Mouse (Mus musculus) cerebellum, postnatal 36 days (tissue): Measurements from ENCODE around the gene Pdzd7.

Experiments used
- DNase-seq, 2 experiments: peaks; one replicate each; pipeline ENCODE4 v3.0.0; 2021 to 2022; ENCODE audit warnings: mixed read lengths in 2 of 2

Gene Pdzd7

DNA sequence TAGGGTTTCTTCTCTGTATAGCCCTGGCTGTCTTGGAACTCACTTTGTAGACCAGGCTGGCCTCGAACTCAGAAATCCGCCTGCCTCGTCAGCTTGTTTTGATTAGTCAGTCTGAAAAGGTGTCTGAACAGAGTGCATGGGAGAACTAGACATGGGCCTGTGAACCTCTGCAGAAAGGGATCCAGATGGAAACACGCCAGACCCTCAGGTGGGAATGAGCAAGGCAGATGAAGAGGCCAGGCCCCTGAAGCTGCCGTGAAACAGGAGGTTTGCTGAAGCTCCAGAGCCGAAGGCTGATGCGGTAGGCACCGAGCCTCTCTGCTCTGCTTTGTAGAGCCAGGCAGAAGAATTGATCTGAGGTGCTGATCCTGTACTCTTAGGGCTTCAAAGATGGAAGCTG, 33.3 kb downstream of the Pdzd7 start:
- no peak for DNase-seq

DNA sequence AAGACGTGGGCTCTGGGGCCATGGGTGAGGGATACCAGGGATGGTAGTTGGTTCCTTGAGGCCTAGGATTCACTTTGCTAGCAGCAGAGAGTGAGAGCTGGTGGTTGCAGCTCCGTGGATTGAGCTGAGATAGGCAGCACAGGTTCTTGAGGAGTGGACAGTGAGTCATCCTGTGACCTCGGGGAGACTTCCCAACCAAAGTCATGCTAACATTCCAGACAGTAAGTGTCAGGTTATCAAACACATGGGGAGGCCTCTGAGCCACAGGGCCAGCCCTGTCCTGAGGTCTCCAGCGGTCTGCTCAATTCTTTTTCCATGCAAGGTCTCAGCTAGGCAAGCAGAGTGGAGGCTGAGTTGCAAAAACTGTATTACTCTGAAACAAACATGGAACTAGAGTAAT, 34.9 kb downstream of the Pdzd7 start:
- DNase-seq, result no peak

DNA sequence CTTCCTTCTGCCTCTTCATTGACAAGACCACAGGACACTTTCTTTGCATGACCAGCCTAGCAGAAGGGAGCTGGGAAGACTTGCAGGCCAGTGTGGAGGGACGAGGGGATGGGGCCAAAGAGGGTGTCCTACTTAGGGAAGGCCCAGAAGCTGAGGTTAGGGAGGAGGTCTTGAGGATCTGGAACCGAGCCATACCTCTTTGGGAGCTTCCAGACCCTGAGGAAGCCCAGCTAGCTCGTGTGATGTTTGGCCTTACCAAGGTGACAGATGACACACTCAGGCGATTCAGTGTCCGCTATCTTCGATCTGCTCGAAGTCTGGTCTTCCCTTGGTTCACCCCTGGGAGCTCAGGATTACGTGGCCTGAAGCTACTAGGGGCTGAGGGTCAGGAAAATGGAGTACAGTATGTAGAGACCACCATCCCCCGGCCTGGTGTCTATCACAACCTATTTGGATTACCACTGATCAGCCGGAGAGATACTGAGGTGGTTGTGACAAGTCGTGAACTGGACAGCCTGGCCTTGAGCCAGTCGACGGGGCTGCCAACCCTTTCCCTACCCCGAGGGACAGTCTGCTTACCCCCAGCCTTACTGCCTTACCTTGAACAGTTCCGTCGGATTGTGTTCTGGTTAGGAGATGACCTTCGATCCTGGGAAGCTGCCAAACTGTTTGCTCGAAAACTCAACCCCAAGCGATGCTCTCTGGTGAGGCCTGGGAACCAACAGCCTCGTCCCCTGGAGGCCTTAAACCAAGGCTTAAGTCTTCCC, 37.9 kb downstream of the Pdzd7 start:
- DNase-seq, result no peak

DNA sequence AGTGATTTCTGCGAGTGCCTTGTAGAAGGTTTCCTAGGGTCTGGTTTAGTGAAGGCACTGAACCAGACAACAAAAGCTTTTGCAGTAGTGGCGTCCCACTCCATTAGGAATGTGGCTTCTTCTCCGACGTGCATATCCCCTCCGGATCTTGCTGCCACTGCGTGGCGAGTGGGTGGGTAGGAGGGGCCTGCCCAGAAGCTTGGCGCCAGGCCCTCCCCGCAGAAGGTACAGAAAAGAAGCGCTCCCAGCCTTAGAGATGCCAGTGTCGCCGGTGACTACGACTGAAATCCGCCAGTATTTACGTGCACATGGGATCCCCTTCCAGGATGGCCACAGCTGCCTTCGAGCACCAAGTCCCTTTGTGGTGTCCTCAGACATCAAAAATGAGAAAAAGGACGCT, 38.5 kb downstream of the Pdzd7 start:
- DNase-seq, result no peak

DNA sequence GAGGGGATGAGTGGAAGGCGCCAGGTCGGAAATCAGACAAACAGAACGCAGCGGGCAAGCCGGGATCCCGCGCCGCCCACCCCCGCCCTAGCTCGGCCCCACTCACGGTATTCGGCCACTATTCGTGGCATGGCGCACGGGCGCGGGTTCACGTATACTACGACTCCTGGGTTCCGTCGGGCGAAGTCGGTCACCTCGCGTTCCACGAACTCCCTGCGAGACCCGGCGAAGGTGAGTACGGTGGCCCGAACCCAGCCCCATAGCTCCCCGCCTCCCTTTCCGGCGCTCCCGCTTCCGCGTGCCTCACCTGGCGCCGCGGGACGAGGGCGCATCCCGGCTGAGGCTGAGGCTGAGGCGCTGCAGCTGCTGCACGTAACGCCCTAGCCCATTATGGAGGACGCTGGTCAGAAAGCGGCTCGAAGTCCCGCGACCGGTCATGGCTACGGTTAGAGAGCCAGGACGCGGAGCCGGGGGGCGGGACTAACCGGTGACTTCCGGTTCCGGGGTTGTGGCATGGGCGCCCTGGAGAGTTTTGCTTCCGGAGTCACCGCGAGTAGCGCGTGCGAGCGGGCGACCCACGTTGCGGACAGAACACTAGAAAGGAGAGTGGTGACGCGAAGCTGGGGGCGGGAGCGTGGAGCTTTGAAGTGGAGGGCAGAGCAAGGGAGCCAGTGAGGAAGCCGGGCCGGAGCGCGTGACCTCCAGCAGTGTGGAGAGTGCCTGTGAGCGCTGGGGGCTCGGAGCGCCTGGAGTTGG, 39.4 kb downstream of the Pdzd7 start, which contains the start of gene Mrpl43:
TSS of gene Mrpl43 (minus strand) at position 486 of the 756 bp plus-strand sequence.
- DNase-seq, result peak; percentile 98

DNA sequence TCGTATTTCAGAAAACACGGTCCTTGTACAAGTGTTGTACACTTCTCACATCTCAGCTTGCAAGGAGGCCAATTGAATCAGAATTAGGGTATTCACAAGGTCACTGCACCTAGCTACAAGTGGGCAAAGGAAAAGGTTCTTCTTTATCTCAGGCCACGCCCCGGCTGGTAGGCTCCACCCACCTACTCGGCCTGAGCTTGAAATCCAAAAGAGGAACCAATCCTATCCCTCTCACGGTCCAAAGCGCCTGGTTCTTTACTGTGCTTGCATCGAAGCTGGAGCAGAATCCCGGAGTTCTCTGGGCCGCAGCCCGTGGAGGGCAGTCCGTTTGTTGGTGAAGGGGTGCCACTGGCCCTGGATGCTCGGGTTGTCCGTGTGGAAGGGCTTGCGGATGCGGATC, 40.1 kb downstream of the Pdzd7 start, which contains the start of gene Twnk:
TSS of gene Twnk (plus strand) at position 220 of the 400 bp plus-strand sequence.
- no peak for DNase-seq

DNA sequence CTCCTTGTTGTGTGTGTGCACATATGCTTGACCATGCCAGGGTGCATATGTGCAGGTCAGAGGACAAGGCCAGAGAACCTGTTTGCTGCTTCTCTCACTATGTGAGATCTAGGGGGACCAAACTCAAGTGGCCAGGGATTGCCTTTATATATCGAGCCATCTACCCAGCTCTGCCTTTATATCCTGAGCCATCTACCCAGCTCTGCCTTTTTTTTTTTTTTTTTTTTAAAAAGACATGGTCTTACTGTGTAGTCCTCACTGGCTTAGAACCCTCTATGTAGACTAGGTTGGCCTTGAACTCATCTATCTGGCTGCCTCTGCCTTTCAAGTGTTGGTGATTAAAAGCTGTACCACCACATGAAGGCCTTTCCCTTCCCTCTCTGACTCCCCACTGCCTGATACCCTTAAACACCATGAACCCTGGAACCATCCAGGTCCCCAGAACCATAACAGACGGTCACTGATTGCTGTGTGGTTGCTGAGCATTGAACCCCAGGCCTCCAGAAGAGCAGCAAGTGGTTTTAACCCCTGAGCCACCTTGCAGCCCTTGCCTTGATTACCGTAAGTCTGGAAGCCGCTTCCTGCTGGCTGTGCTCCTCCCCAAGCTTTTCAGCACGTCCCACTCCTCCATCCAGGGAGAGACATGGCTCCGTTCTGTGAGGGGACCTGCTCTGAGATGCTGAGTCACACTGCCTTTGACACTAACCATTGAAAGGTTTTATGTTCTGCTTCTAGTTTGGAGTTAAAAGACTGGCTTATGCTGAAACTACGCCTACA, 41.6 kb downstream of the Pdzd7 start:
- no peak for DNase-seq

DNA sequence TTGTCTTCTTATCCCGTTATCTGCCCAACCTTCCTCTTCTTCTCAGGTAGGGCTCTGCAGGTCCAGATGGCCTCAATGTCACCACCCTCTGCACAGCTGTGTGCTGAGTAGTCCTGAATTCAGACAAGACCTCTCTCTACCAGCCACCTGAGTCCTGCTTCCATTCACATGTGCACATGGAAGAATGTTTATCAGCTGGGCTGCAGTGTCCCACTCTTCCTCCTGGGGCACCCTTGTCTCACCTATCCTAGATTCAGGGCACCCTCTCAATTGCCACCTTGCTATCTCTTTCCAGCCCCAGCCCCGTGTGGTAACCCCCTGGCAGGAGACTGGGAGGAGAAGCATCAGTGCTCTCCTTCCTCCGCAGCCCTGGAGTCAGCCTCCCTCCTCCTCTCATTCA, 43.2 kb downstream of the Pdzd7 start:
- DNase-seq, result peak in 1 of 2 experiments; percentile 19

DNA sequence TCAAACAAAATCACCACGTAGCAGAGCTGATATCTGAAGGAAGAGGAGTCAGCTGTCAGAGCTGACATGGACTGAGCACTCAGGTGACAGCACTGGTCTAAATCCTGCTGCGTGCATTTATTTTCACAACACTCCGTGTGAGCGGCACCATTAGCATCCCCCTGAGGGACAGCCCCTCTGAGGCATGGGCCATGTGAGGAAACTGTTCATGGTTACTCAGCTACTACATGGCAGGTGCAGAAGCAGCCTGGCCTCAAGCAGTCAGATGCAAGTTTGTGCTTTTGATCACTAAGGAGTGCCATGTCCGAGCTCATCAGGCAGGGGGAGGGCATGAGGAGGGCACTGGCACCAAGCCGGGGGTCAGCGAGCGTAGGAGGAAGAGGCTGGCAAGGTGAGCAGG, 45.9 kb downstream of the Pdzd7 start:
- no peak for DNase-seq

DNA sequence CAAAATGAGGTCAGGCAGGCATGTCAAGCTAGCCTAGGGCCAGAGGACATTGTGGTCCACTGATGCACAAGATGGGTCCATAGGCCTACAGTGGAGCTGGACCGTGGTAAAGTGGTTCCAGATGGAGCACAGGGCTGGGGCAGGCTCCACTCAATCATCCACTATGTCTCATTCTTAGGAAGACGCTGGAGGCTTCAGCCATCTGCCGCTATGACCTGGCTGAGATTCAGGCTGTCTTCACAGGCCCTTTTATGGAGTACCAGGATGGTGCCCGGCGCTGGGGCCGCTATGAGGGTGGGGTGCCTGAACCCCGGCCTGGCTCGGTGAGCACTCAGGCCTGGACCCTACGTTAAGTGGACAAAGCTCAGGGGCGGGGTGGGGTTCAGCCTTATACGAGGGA, 47.7 kb downstream of the Pdzd7 start:
- DNase-seq, result no peak

DNA sequence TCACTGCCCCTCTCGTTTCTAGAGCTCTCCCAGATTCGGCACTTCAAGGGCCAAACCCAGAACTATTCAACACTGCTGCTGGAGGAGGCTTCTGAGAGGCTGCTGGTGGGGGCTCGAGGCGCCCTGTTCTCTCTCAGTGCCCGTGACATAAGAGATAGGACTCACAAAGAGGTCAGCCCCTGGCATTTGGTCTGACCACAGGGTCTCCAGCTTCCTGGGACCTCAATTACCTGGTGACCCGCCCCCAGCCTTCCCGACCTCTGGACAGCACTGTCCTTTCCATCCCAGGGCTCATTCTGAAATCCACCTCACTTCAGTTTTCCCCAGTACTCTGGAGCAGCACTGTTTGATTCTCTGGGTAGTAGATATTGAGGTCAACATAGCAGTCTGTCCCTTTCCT, 52.8 kb downstream of the Pdzd7 start:
- no peak for DNase-seq

DNA sequence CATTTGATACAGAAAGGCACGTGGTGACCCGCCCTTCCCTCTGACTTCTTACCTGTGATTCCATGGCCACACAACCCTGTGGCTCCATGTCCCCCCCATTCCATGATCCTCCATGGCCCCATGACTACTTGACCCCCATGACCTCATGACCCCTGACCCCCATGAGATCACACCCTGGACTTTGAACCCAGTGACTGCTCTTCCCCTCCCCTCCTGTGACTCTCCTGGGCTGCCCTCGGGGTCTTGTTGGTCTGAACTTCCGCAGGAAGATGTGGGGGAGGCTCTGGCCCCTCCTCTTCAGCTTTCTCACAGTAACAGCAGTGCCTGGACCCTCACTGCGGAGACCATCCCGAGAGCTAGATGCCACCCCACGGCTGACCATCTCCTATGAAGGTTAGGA, 53.3 kb downstream of the Pdzd7 start:
- DNase-seq, result no peak

DNA sequence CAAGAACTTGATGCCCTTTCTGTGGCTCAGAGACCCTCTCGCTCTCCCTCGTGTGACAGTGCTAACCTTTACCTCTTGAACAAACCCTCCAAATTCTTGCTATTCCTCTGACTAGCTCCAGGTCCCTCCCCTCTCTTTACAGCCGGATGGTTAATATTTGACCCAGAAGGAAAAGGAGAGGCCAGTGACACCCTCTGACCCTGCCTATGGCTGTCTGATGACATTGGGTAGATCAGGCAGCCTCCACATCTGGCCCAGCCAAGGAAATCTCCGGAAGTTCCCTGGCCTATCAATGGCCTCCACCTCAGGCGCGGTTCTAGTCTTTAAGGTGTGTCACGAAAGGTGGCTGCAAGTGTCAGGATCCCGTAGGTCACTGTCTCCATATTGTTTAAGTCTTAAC, 54.5 kb downstream of the Pdzd7 start:
- DNase-seq, result no peak

DNA sequence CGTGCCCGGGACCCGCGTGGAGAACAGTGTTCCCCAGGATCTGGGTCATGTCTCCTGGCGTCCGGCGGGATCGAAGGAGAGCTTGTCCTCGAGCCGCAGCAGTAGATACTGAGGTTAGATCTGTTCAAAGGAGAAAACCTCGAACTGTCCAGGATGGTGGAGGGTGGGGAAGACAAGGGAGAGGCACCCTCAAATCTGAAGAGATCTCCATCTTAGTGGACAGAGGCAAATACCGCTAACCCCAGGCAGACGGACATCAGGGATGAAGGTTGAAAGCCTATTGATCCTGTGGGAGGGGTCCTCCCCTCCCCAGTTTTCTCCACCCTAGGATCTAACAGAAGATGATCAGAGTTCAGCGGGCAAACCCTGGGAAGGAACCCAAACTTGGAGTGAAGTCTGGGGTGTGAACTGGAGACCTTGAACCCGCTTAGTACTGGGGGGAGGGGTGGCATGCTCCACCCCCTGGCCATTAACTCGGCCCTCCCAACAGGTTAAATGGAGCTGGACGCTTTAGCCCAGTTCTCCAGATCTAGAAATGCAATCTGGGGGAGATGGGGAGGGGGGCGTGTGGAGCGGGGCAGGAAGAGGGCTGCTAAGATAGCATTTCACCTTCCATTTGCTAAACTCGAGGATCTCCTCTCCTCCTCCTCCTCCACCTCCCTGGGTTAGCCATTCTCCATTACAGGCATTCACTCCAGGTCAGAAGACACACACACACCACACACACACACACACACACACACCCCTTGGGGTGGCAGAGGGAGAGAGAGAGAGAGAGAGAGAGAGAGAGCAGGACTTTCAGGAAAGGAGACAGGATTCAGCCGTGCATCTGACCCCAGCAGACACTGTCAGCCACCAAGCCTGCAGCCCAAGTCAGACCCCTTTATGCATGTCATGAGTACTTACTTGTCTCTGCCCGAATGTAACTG, 55.7 kb downstream of the Pdzd7 start:
- DNase-seq, result peak in 1 of 2 experiments; percentile 31

DNA sequence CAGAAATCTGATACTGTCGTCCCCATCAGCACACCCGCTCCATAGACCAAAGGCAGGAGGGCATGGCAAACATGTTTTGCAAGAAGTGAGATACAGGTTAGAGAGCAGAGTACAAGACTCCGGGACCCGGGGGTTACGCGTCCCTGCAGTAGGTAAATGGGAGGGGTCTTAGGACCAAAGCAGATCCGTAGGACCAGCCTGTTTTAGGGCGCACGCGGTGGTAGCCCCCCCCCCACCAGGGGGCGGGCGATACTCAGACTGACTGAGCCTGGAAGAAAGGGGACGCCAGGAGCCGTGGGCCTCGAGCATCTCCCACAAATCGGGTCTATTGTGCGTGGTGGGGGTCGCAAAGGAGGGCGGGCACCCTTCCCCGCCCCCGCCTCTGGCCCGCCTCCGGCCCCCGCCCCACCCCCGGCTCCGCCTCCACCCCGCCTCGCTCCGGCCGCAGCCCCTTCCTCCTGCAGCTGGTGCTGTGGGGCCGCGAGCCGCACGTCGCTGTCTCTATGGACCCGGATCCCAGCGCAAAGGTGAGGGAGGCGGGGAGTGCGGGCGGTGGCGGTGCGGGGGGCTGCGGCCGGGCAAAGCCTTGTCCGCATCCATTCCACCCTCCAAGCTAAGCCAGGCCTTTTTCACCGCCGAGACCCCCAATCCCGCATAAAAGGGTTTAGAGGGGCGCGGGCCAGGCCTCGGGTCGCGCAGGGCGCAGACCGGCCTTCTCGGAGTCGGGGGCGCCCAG, 56.5 kb downstream of the Pdzd7 start, which contains the start of gene Sema4g:
TSS of gene Sema4g (plus strand) at position 271 of the 736 bp plus-strand sequence.
- peak; percentile 29 to 49 for DNase-seq

DNA sequence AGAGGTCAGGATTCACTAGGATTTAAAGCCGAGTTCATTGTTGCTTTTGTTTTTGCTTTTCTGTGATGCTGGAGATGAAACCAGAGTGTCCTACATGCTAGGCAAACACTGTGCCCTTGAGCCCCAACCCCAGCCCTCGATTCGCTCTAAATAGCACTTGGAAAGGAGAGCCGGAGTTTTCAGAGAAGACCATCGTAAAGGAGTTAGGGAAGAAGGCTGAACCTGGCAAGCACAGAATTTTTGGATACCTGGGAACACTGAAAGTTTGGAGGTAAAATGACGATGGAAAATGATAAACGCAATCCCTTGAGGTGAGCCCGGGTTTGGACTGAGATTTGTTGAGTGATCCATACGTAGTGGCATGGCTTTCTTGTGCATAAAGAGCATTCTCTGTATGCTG, 57.2 kb downstream of the Pdzd7 start:
- no peak for DNase-seq

DNA sequence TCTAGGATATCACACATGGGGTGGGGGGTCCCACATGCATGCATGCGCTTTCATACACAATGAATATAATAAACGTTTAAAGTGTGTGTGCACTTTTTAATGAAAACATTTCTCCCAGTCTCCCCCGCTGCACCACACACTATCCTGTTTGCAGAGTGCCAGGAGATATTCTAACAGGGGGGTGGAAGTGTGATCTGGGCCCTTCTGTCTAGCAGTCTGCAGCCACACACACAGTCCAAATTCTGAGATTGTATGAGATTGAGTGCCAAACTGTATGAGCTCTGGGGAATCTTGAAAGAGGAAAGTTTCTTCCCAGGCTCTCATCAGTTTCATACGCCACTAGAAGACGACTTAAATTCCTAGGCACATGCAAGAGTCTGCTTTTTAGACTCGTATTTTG, 57.7 kb downstream of the Pdzd7 start:
- no peak for DNase-seq

DNA sequence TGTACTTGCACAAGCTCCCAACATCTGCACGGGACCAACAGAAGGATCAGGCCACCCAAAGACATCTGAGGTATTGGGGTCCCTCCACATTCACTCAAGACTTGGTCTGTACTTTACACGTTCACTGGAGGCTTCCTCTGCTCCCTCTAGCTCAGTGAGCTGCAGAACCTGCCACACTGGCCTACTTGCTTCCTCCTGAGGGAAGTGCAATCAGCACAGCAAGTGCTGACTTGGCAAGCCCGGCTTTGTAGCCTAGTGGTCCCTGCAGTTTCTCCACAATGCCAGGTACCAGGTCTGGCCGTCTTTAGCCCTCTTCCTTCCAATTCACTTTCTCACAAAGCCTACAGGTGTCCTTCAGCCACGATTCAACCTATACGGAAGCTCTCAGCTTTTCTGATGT, 58.5 kb downstream of the Pdzd7 start:
- no peak for DNase-seq

DNA sequence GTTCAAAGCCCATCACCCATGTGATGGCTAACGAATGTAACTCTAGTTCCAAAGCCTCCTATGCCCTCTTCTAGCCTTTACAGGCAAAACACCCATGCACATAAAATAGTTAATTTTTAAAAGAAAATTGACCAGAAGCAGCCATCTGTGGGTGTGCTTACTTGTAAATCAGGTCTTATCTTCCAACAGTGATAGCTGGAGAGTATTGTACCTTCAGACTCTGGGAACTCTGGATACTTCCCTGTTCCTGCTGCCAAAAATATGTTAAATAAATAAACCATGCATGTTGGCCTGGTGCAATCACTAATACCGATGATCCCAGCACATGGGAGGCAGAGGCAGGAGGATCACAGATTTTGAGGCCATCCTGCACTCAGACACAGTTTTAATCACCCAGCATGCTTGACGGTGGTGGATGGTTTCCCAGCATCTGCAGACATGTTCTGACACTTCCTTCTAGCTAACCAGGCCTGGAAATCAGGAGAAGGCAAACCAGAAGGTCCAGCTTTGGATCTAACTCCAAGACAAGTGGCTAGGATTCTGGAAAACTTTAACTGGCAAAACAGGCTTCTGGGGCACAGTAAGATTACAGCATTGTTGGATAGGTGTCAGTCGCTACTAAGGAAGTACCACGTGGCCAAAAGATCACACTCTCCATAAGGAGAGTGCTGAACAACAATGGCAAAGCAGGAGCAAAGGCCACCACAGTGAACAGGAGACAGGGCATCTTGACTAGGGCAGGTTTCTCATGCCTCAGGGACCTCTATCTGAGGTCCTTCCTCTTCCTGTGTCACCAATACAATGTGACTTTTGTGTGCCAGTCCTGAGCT, 60.1 kb downstream of the Pdzd7 start:
- no peak for DNase-seq

DNA sequence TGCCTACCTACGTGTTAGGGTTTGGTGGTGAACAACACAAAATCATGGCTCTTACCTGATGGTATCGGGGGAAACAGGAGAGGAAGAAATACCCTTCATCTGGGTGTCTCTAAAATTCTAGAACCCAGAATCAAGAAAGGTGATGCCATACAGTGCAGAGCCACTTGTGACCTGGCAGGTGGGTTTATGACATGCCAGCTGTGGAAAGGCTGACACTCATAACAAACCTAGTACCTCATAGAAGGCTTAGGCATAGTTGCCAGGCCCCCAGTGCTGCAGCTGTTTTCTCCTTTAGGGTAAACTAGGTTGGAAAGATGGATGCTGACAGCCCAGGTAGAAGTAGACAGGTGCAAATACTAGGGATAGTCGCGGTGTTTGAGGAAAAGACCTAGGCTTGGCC, 61.1 kb downstream of the Pdzd7 start:
- DNase-seq, result no peak

DNA sequence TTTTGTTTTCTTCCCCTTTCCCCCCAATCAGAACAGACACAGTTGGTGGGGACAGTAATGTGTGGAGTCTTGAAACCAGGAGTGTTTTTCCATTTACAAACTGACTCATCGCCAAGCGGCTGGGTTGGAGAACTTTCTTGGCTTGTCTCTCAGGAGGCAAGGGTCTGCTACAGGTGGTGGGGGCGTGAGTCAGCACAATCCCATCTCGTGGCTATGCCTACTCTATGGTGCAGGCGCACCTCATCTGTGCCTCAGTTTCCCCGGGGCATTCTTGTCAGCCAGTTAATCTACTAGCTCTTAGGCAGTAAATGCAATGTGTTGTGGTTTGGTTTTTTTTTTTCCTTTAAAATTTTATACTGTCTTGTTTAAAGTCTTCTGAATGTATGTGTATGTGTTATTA, 62.2 kb downstream of the Pdzd7 start:
- DNase-seq, result no peak
